Mouse (Mus musculus) liver, embryonic 11.5 days (tissue): Measurements from ENCODE around the gene Kcnab3. TPM values are rescaled to one million over a fixed set of nuclear protein-coding genes. Genes with fewer than 3 reads are reported as not detected.

Experiments
- ATAC-seq: fragments of 200-750 bp; cut with Nextera tagmentation; replicated peaks from 2 replicates; pipeline ENCODE4 v1.8.0; 2017; ENCODE audit warnings: moderate number of reproducible peaks, mild to moderate bottlenecking, moderate TSS enrichment, moderate library complexity; ENCODE audit not compliant: low FRiP score
- DNase-seq: peaks from one replicate; pipeline ENCODE4 v3.0.0-alpha.2; 2017; ENCODE audit warnings: low spot score
- H3K27ac ChIP-seq: fragments of 300-500 bp; sonication (generic); 2 replicates; pipeline ENCODE4 v1.5.1; 2014; ENCODE audit warnings: mild to moderate bottlenecking, low read depth, low read length, control low read depth
- H3K27me3 ChIP-seq: fragments of 300-500 bp; sonication (generic); replicated peaks from 2 replicates; pipeline ENCODE4 v1.6.1; 2014; ENCODE audit warnings: low read length, mixed read lengths; ENCODE audit not compliant: control insufficient read depth, insufficient read depth
- H3K36me3 ChIP-seq: fragments of 300-500 bp; sonication (generic); 2 replicates; pipeline ENCODE4 v1.6.1; 2014; ENCODE audit warnings: mild to moderate bottlenecking, low read length, moderate library complexity, mixed read lengths; ENCODE audit not compliant: control insufficient read depth, insufficient read depth
- H3K4me1 ChIP-seq: fragments of 300-500 bp; sonication (generic); replicated peaks from 2 replicates; pipeline ENCODE4 v1.6.1; 2014; ENCODE audit warnings: low read length, mixed read lengths; ENCODE audit not compliant: control insufficient read depth, insufficient read depth
- H3K4me2 ChIP-seq: fragments of 300-500 bp; sonication (generic); 2 replicates; pipeline ENCODE4 v1.6.1; 2014; ENCODE audit warnings: mild to moderate bottlenecking, control low read depth, moderate library complexity
- H3K4me3 ChIP-seq: fragments of 300-500 bp; sonication (generic); 2 replicates; pipeline ENCODE4 v1.5.1; 2014; ENCODE audit warnings: low read depth, low read length, control low read depth
- H3K9ac ChIP-seq: fragments of 300-500 bp; sonication (generic); 2 replicates; pipeline ENCODE4 v1.6.1; 2014; ENCODE audit warnings: low read depth, low read length, control low read depth
- H3K9me3 ChIP-seq: fragments of 300-500 bp; sonication (generic); 2 replicates; pipeline ENCODE4 v1.6.1; 2016; ENCODE audit warnings: low read length, inconsistent platforms, mixed read lengths; ENCODE audit not compliant: control insufficient read depth
- WGBS: fragments of 180-500 bp; shearing (Covaris S2); extraction: QIAGEN DNeasy Blood & Tissue Kit; methylation state at CpG from one replicate; pipeline ENCODE4 v1.1.7; 2014; 5-methylcytosine and 5-hydroxymethylcytosine counted together
- polyA plus RNA-seq: library from polyadenylated mRNA; unstranded; fragments of >200 nt; fragmentation: Nextera tagmentation; extraction: Ambion mirVana; gene quantifications from 2 replicates; pipeline ENCODE4 v1.2.1, GENCODE M21; 2014

The Kcnab3 gene
- polyA plus RNA-seq, 1 experiment from 2014 or later: 0.52 TPM

GRCm38 (mm10) chr11:69381356-69381755 is 55.3 kb downstream of the Kcnab3 start:
- H3K9me3 ChIP-seq: no peaks in the 10 kb centered on the region
- peaks cover 2% of the 10 kb centered on the region for H3K4me1 ChIP-seq
- no peak overlapping the region for H3K4me2 ChIP-seq
- 81% methylated on average over 6 of the region's 6 CpGs for WGBS
- DNase-seq (no peak), ATAC-seq (no peak)
- no peaks in the 10 kb centered on the region for H3K36me3 ChIP-seq
- no peak overlapping the region for H3K9ac ChIP-seq
- no peak overlapping the region for H3K27ac ChIP-seq
- no peaks in the 10 kb centered on the region for H3K27me3 ChIP-seq
- no peak overlapping the region for H3K4me3 ChIP-seq

Other genes with a start within 250 kb of the Kcnab3 start
- 47.2 and 56.0 TPM in 2 replicates for gene Vamp2, start 237.8 kb upstream of the Kcnab3 start, polyA plus RNA-seq
- gene Per1, start 231.0 kb upstream of the Kcnab3 start, polyA plus RNA-seq: 6.2 and 6.6 TPM in 2 replicates
- 0.55 and 0.59 TPM in 2 replicates for gene Hes7, start 205.9 kb upstream of the Kcnab3 start, polyA plus RNA-seq
- 0.10 and 0.22 TPM in 2 replicates for gene 9130213A22Rik, start 203.7 kb upstream of the Kcnab3 start, polyA plus RNA-seq
- gene Aloxe3, start 200.4 kb upstream of the Kcnab3 start, polyA plus RNA-seq: 0.48 TPM in 1 of 2 replicates, not detected in the other
- not detected in 2 replicates for gene Alox12b, start 169.3 kb upstream of the Kcnab3 start, polyA plus RNA-seq
- 0.12 TPM in 1 of 2 replicates, not detected in the other for gene Alox8, start 128.4 kb upstream of the Kcnab3 start, polyA plus RNA-seq
- 0.04 and 0.05 TPM in 2 replicates for gene Gucy2e, start 89.2 kb upstream of the Kcnab3 start, polyA plus RNA-seq
- gene Cntrob, start 2.5 kb upstream of the Kcnab3 start, polyA plus RNA-seq: 14.9 and 17.1 TPM in 2 replicates
- 114 and 123 TPM in 2 replicates for gene Trappc1, start 2.3 kb upstream of the Kcnab3 start, polyA plus RNA-seq
- 4.3 and 5.4 TPM in 2 replicates for gene Rnf227, start 14.2 kb downstream of the Kcnab3 start, polyA plus RNA-seq
- 13.8 and 17.1 TPM in 2 replicates for gene Chd3, start 43.1 kb downstream of the Kcnab3 start, polyA plus RNA-seq
- 151 and 178 TPM in 2 replicates for gene Naa38, start 69.2 kb downstream of the Kcnab3 start, polyA plus RNA-seq
- 19.7 and 19.9 TPM in 2 replicates for gene Cyb5d1, start 69.4 kb downstream of the Kcnab3 start, polyA plus RNA-seq
- gene Tmem88, start 72.0 kb downstream of the Kcnab3 start, polyA plus RNA-seq: 20.4 and 26.2 TPM in 2 replicates
- 15.4 and 17.4 TPM in 2 replicates for gene Kdm6b, start 87.4 kb downstream of the Kcnab3 start, polyA plus RNA-seq
- 0.14 and 0.52 TPM in 2 replicates for gene Dnah2, start 222.9 kb downstream of the Kcnab3 start, polyA plus RNA-seq
- gene Efnb3, start 233.9 kb downstream of the Kcnab3 start, polyA plus RNA-seq: 1.8 and 2.4 TPM in 2 replicates